In the genomic region with DNA sequence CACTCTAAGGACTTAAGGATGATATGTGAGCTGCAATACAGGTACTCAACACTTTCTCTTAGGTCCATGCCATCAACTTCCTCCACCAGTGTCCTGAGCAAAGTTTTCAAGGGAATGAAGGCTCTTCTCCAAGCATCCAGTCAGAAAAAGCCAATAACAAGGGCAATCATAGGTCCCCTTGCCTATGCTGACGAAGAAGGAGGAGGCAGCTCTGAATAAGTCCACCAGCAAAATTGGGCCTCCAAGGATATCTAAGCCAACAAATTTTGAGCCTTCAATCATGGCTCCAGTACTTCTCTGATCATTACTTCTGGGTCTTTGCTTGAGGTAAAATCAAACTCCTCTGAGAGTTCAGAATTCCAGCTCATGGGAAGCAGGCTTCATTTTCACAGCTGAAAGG, we compare ENCODE assay signal across 8 mouse cellular contexts.
DNase-seq lines count a peak whose midpoint lies in the region; TF ChIP-seq lines count a peak whose summit lies in the region.
"Not testable (repeated sequence)": the region's sequence is repeated elsewhere in the genome, so short reads cannot be mapped to it uniquely, and the experiment has no call there.

No protein-coding gene starts in this region.

- TF ChIP-seq CTCF in layer of hippocampus, adult 2 months (conservative IDR thresholded peaks at IDR 0.05): not testable (repeated sequence)

- DNase-seq in cerebellum, adult 11 months: peak; percentile 34
- peak; percentile 53 to 55 for DNase-seq in frontal cortex, postnatal 14 days (ENCODE audit: low spot score in 2 of 2)
- DNase-seq in heart, postnatal 10 days: peak; percentile 8 to 16
- DNase-seq in layer of hippocampus, adult 2 months (ENCODE audit: low spot score in 2 of 2): peak; percentile 45 to 48
- DNase-seq in left cerebral cortex, postnatal 25 days (ENCODE audit: low spot score in 2 of 2): peak; percentile 69 to 70
- DNase-seq in ovary, postnatal 36 days (ENCODE audit: low spot score): peak; percentile 5
- DNase-seq in testis, postnatal 14 days (ENCODE audit: low spot score): peak; percentile 7
- DNase-seq in urinary bladder, postnatal 4 days (ENCODE audit: low spot score in 2 of 2): peak; percentile 19 to 68

- H3K27ac ChIP-seq in layer of hippocampus, adult 2 months: not testable (repeated sequence)

- not testable (repeated sequence) for H3K4me3 ChIP-seq in layer of hippocampus, adult 2 months

- intact Hi-C loops in heart, postnatal 10 days (cut with DNase I); left cerebral cortex, postnatal 25 days (cut with DNase I): not testable (repeated sequence)

Comparison
In these comparisons a context has a peak if more than half of its experiments do, and no peak if none do; other contexts are left out.
1. DNase-seq: peak in every context shown above with its lines; median percentile 70 in left cerebral cortex, postnatal 25 days; 54 in frontal cortex, postnatal 14 days; 46 in layer of hippocampus, adult 2 months; 44 in urinary bladder, postnatal 4 days; 34 in cerebellum, adult 11 months; 12 in heart, postnatal 10 days; 7 in testis, postnatal 14 days; 5 in ovary, postnatal 36 days.